In genomic region chr3:103100735-103101134, GRCm38 (mm10) we compare ENCODE assay signal across 18 mouse cellular contexts. TPM values are rescaled to one million over a fixed set of nuclear protein-coding genes. Genes with fewer than 3 reads are reported as not detected.
DNase-seq lines count a peak whose midpoint lies in the region; ATAC-seq and TF ChIP-seq lines count a peak whose summit lies in the region.
"Had no signal": no experiment of that assay in that cellular context is flagged by ENCODE, and none has a peak within 500 bp of the region (broad histone marks: within the 10 kb centered on the region; RNA-seq: fewer than 3 reads in every experiment).

No protein-coding gene starts in this region.

- peaks cover 4% of the 10 kb centered on the region; the same call in 1 of the 2 replicates for H3K4me1 ChIP-seq in heart, postnatal 0 days (ENCODE audit: control insufficient read depth, insufficient read depth)
- no peaks in the 10 kb centered on the region; the same call in 1 of the 2 replicates for H3K4me1 ChIP-seq in lung, postnatal 0 days (ENCODE audit: insufficient read depth, low read depth, low read length)

- H3K27ac ChIP-seq in heart, postnatal 0 days (ENCODE audit: low read depth), result no peak overlapping the region
- H3K27ac ChIP-seq in lung, postnatal 0 days (ENCODE audit: low read length), result no peak overlapping the region
- H3K27ac ChIP-seq: hindbrain, embryonic 15.5 days had no signal

- H3K36me3 ChIP-seq in heart, postnatal 0 days (replicated peaks; ENCODE audit: control insufficient read depth, insufficient read depth, low read length), result no peaks in the 10 kb centered on the region
- no peaks in the 10 kb centered on the region for H3K36me3 ChIP-seq in lung, postnatal 0 days (ENCODE audit: insufficient read depth, low read length)
- H3K36me3 ChIP-seq: hindbrain, embryonic 15.5 days had no signal

- DNase-seq in heart, postnatal 0 days (ENCODE audit: low spot score), result no peak
- DNase-seq in heart, adult 18-20 months, result no peak
- DNase-seq in lung, postnatal 0 days (ENCODE audit: low spot score), result peak; percentile 12
- no peak for DNase-seq in lung, postnatal 14 days
- peak; percentile 72 for DNase-seq in MEL-GATA-1-ER (ENCODE audit: extremely low read depth, low read depth)
- DNase-seq in retina, postnatal 1 day, result peak; percentile 31
- DNase-seq in kidney, postnatal 36 days, result no peak
- DNase-seq in urinary bladder, postnatal 4 days (ENCODE audit: low spot score in 2 of 2), result no peak
- DNase-seq: cerebellum, adult 11-12 months; left cerebral cortex, postnatal 4 days; lung, adult 2 months; right cerebral cortex, postnatal 14 days; thymus, adult 18-20 months had no signal

- TF ChIP-seq EP300 in heart, postnatal 0 days (IDR thresholded peaks at IDR 0.05; ENCODE audit: low read depth), result no peak
- no peak for TF ChIP-seq EP300 in lung, postnatal 0 days (IDR thresholded peaks at IDR 0.05)

- peak; percentile 32 for TF ChIP-seq CTCF in heart, postnatal 0 days (IDR thresholded peaks at IDR 0.05; ENCODE audit: low read depth)
- peak; percentile 45 for TF ChIP-seq CTCF in lung, postnatal 0 days (IDR thresholded peaks at IDR 0.05)

- no peak overlapping the region for H3K4me3 ChIP-seq in heart, postnatal 0 days (ENCODE audit: low read depth, low read length)
- H3K4me3 ChIP-seq in lung, postnatal 0 days (ENCODE audit: low read depth, low read length), result no peak overlapping the region
- H3K4me3 ChIP-seq: erythroblast, embryonic 14.5 days; hindbrain, embryonic 15.5 days had no signal

- no peak overlapping the region for H3K4me2 ChIP-seq in heart, postnatal 0 days (ENCODE audit: low read depth, low read length)
- H3K4me2 ChIP-seq in lung, postnatal 0 days (replicated peaks; ENCODE audit: low read depth, low read length), result no peak overlapping the region
- H3K4me2 ChIP-seq: hindbrain, embryonic 15.5 days had no signal

- ATAC-seq in heart, postnatal 0 days (ENCODE audit: insufficient read depth, low read depth), result no peak
- ATAC-seq in lung, postnatal 0 days, result no peak

- 51% methylated on average over 2 of the region's 2 CpGs for WGBS in heart, postnatal 0 days
- 53% methylated on average over 2 of the region's 2 CpGs for WGBS in lung, postnatal 0 days

- no peak overlapping the region for H3K9ac ChIP-seq in heart, postnatal 0 days (replicated peaks; ENCODE audit: low read depth, low read length)
- H3K9ac ChIP-seq in lung, postnatal 0 days (replicated peaks; ENCODE audit: low read depth), result no peak overlapping the region
- H3K9ac ChIP-seq: hindbrain, embryonic 15.5 days had no signal

- no peaks in the 10 kb centered on the region for H3K27me3 ChIP-seq in heart, postnatal 0 days (ENCODE audit: control insufficient read depth, insufficient read depth, low read length)
- no peaks in the 10 kb centered on the region for H3K27me3 ChIP-seq in lung, postnatal 0 days (replicated peaks; ENCODE audit: insufficient read depth, low read length)

- no peaks in the 10 kb centered on the region for H3K9me3 ChIP-seq in heart, postnatal 0 days (replicated peaks; ENCODE audit: control insufficient read depth, low read length)
- no peaks in the 10 kb centered on the region for H3K9me3 ChIP-seq in lung, postnatal 0 days (ENCODE audit: low read length)
- H3K9me3 ChIP-seq: hindbrain, embryonic 15.5 days had no signal

RNA-seq across cellular contexts. Expression of gene Dennd2c, which starts 1.7 kb away (rescaled TPM):
- 3.9 and 4.0 TPM in 2 replicates for total RNA-seq in heart, postnatal 0 days (2014; rRNA removed; ENCODE audit: low replicate concordance)
- polyA plus RNA-seq in heart, postnatal 0 days (2015; fragmentation: Nextera tagmentation; extraction: Ambion mirVana), result 1.6 and 1.7 TPM in 2 replicates
- total RNA-seq in heart, adult 18-20 months (2021), result 1 to 10 TPM; 1.2 to 1.6 TPM
- 3.4 and 3.5 TPM in 2 replicates for polyA plus RNA-seq in lung, postnatal 0 days (2015; fragmentation: Nextera tagmentation; extraction: Ambion mirVana)

RNA-seq across cellular contexts. Expression of gene Ampd1, which starts 26.9 kb away (rescaled TPM):
- total RNA-seq in heart, postnatal 0 days (2014; rRNA removed; ENCODE audit: low replicate concordance), result not detected in 2 replicates
- polyA plus RNA-seq in heart, postnatal 0 days (2015; fragmentation: Nextera tagmentation; extraction: Ambion mirVana), result not detected in 2 replicates
- total RNA-seq in heart, adult 18-20 months (2021), result not detected
- 0.44 and 0.45 TPM in 2 replicates for polyA plus RNA-seq in lung, postnatal 0 days (2015; fragmentation: Nextera tagmentation; extraction: Ambion mirVana)
- total RNA-seq: granulocyte monocyte progenitor cell, adult 5-6 weeks; left cerebral cortex, postnatal 4 days; megakaryocyte-erythroid progenitor cell, adult 5-6 weeks had no signal
- polyA plus RNA-seq: erythroblast, embryonic 14.5 days; hindbrain, embryonic 15.5 days; kidney, embryonic 14.5 days had no signal

RNA-seq across cellular contexts. Expression of gene Nras, which starts 42.6 kb away (rescaled TPM):
- 38.3 and 43.2 TPM in 2 replicates for total RNA-seq in heart, postnatal 0 days (2014; rRNA removed; ENCODE audit: low replicate concordance)
- polyA plus RNA-seq in heart, postnatal 0 days (2015; fragmentation: Nextera tagmentation; extraction: Ambion mirVana), result 37.7 and 39.0 TPM in 2 replicates
- total RNA-seq in heart, adult 18-20 months (2021), result 10 to 100 TPM; 44.3 to 46.7 TPM
- polyA plus RNA-seq in lung, postnatal 0 days (2015; fragmentation: Nextera tagmentation; extraction: Ambion mirVana), result 48.0 and 53.6 TPM in 2 replicates

Comparison
In these comparisons a context has a peak if more than half of its experiments do, and no peak if none do; other contexts are left out.
1. DNase-seq: peak in lung, postnatal 0 days (single experiment), MEL-GATA-1-ER (single experiment) and retina, postnatal 1 day (single experiment); none in heart, postnatal 0 days (single experiment), heart, adult 18-20 months (0 of 2), lung, postnatal 14 days (single experiment), kidney, postnatal 36 days (0 of 2) and urinary bladder, postnatal 4 days (0 of 2).